Mouse (Mus musculus) small intestine, adult 2 months (tissue): ENCODE results near the gene Slc35f1. TPM values are rescaled to one million over a fixed set of nuclear protein-coding genes. Genes with fewer than 3 reads are reported as not detected.
"Not testable (repeated sequence)": the region's sequence is repeated elsewhere in the genome, so short reads cannot be mapped to it uniquely, and the experiment has no call there.

Experiments used
- H3K27ac ChIP-seq: fragments of 200-500 bp; 2 replicates; pipeline ENCODE4 v1.5.1; 2012; ENCODE audit warnings: low read depth, low read length, control low read depth, inconsistent platforms; ENCODE audit not compliant: insufficient read depth
- H3K27me3 ChIP-seq: fragments of 200-500 bp; 2 replicates; pipeline ENCODE4 v1.6.1; 2012; ENCODE audit warnings: mild to moderate bottlenecking, moderate library complexity, low read length, inconsistent platforms; ENCODE audit not compliant: control insufficient read depth, insufficient read depth
- H3K36me3 ChIP-seq: fragments of 200-500 bp; 2 replicates; pipeline ENCODE4 v1.6.1; 2012; ENCODE audit warnings: mild to moderate bottlenecking, low read length, control low read depth, inconsistent platforms; ENCODE audit not compliant: control insufficient read depth, insufficient read depth
- H3K4me1 ChIP-seq: fragments of 200-500 bp; 2 replicates; pipeline ENCODE4 v1.6.1; 2012; ENCODE audit warnings: low read length, inconsistent platforms, mixed read lengths; ENCODE audit not compliant: control insufficient read depth, insufficient read depth, insufficient read length
- H3K4me3 ChIP-seq: fragments of 200-500 bp; 2 replicates; pipeline ENCODE4 v1.5.1; 2012; ENCODE audit warnings: low read depth, mild to moderate bottlenecking, control low read depth, inconsistent platforms, low read length, moderate library complexity
- CTCF ChIP-seq: fragments of 200-500 bp; IDR thresholded peaks from 2 replicates; pipeline ENCODE4 v1.5.1; 2012; ENCODE audit warnings: low read depth, mild to moderate bottlenecking, control low read depth, inconsistent platforms, low read length, moderate library complexity, mixed read lengths; ENCODE audit not compliant: insufficient replicate concordance, insufficient read length; ENCODE audit errors: extremely low read depth
- POLR2A ChIP-seq: fragments of 200-500 bp; IDR thresholded peaks from 2 replicates; pipeline ENCODE4 v1.6.1; 2012; ENCODE audit warnings: low read depth, mild to moderate bottlenecking, control low read depth, inconsistent platforms, low read length, moderate library complexity
- WGBS: fragments of 180-500 bp; shearing (Covaris S2); methylation state at CpG from one replicate; pipeline ENCODE4 v1.1.7; 2018; 5-methylcytosine and 5-hydroxymethylcytosine counted together
- polyA plus RNA-seq: library from polyadenylated mRNA; depleted of rRNA; stranded (reverse); fragments of >200 nt; gene quantifications from 2 replicates; pipeline ENCODE4 v1.2.3, GENCODE M21; 2012

Slc35f1 gene
- polyA plus RNA-seq, 1 experiment = 0.41 TPM

GRCm38 (mm10) chr10:52851994-52852393, 161.7 kb downstream of the Slc35f1 start:
- Histone ChIP-seq H3K36me3 (no peaks in the 10 kb centered on the region), H3K27ac (no peak overlapping the region), H3K27me3 (no peaks in the 10 kb centered on the region), H3K4me3 (no peak overlapping the region), H3K4me1 (no peaks in the 10 kb centered on the region)
- no peak for TF ChIP-seq CTCF
- TF ChIP-seq POLR2A = no peak

- TF ChIP-seq CTCF (no peak), POLR2A (no peak)
- H3K27me3 ChIP-seq = no peaks in the 10 kb centered on the region
- H3K27ac ChIP-seq = no peak overlapping the region
- H3K4me3 ChIP-seq = no peak overlapping the region
- no peaks in the 10 kb centered on the region for H3K36me3 ChIP-seq
- 70% methylated on average over 2 of the region's 2 CpGs for WGBS
- no peaks in the 10 kb centered on the region for H3K4me1 ChIP-seq
Observed at GRCm38 (mm10) chr10:52860851-52861250, 170.5 kb downstream of the Slc35f1 start.

- WGBS = 27% methylated on average over 5 of the region's 5 CpGs
- no peaks in the 10 kb centered on the region for H3K27me3 ChIP-seq
- TF ChIP-seq POLR2A = no peak
- TF ChIP-seq CTCF = no peak
- H3K27ac ChIP-seq = no peak overlapping the region
- no peak overlapping the region for H3K4me3 ChIP-seq
- H3K4me1 ChIP-seq = no peaks in the 10 kb centered on the region
- H3K36me3 ChIP-seq = no peaks in the 10 kb centered on the region
Observed at GRCm38 (mm10) chr10:52864936-52865335, 174.6 kb downstream of the Slc35f1 start.

GRCm38 (mm10) chr10:52871110-52871509, 180.8 kb downstream of the Slc35f1 start:
- Histone ChIP-seq H3K27me3 (no peaks in the 10 kb centered on the region), H3K4me1 (no peaks in the 10 kb centered on the region), H3K27ac (no peak overlapping the region), H3K36me3 (no peaks in the 10 kb centered on the region), H3K4me3 (no peak overlapping the region)
- TF ChIP-seq CTCF (no peak), POLR2A (no peak)

GRCm38 (mm10) chr10:52874133-52874532, 183.8 kb downstream of the Slc35f1 start:
- Histone ChIP-seq H3K27ac (no peak overlapping the region), H3K27me3 (no peaks in the 10 kb centered on the region), H3K36me3 (no peaks in the 10 kb centered on the region), H3K4me1 (no peaks in the 10 kb centered on the region), H3K4me3 (no peak overlapping the region)
- TF ChIP-seq CTCF (no peak), POLR2A (no peak)
- WGBS = 84% methylated on average over 9 of the region's 9 CpGs

- H3K4me3 ChIP-seq = no peak overlapping the region
- no peak overlapping the region for H3K27ac ChIP-seq
- H3K27me3 ChIP-seq = no peaks in the 10 kb centered on the region
- no peaks in the 10 kb centered on the region for H3K36me3 ChIP-seq
- H3K4me1 ChIP-seq = no peaks in the 10 kb centered on the region
- no peak for TF ChIP-seq CTCF
- no peak for TF ChIP-seq POLR2A
Observed at GRCm38 (mm10) chr10:52874712-52875111, 184.4 kb downstream of the Slc35f1 start.

GRCm38 (mm10) chr10:52877263-52878021, 187.1 kb downstream of the Slc35f1 start:
- no peaks in the 10 kb centered on the region for H3K36me3 ChIP-seq
- no peaks in the 10 kb centered on the region for H3K4me1 ChIP-seq
- no peak overlapping the region for H3K4me3 ChIP-seq
- WGBS = 68% methylated on average over 6 of the region's 6 CpGs
- H3K27me3 ChIP-seq = no peaks in the 10 kb centered on the region
- no peak overlapping the region for H3K27ac ChIP-seq
- TF ChIP-seq CTCF (no peak), POLR2A (no peak)

- Histone ChIP-seq H3K27ac (no peak overlapping the region), H3K4me3 (no peak overlapping the region), H3K36me3 (no peaks in the 10 kb centered on the region), H3K27me3 (no peaks in the 10 kb centered on the region), H3K4me1 (no peaks in the 10 kb centered on the region)
- TF ChIP-seq CTCF (no peak), POLR2A (no peak)
- 66% methylated on average over 4 of the region's 4 CpGs for WGBS
Observed at GRCm38 (mm10) chr10:52878093-52878801, 187.9 kb downstream of the Slc35f1 start.

GRCm38 (mm10) chr10:52896724-52897123, 206.4 kb downstream of the Slc35f1 start:
- not testable (repeated sequence) for H3K27ac ChIP-seq, H3K36me3 ChIP-seq, H3K4me1 ChIP-seq, H3K4me3 ChIP-seq, H3K27me3 ChIP-seq
